Mouse (Mus musculus): ENCODE data around the gene Mettl26. TPM values are rescaled to one million over a fixed set of nuclear protein-coding genes. Genes with fewer than 3 reads are reported as not detected.

The Mettl26 gene
- 78.7 and 115 TPM in 2 replicates for polyA plus RNA-seq (2012; rRNA removed)

GRCm38 (mm10) chr17:25874721-25875170 is at the start of gene Mettl26:
Gene Mettl26 (plus strand): TSS chr17:25875074.
- WGBS = under 1% methylated on average over 25 of the region's 25 CpGs
- DNase-seq (ENCODE audit: low read depth, low spot score) = peak; percentile 80

- WGBS = 92% methylated on average over 6 of the region's 6 CpGs
- DNase-seq (ENCODE audit: low read depth, low spot score) = no peak
These were observed 49.6 kb upstream of the Mettl26 start for GRCm38 (mm10) chr17:25825311-25825710.

- no peak for DNase-seq (ENCODE audit: low read depth, low spot score)
These were observed 48.8 kb upstream of the Mettl26 start for GRCm38 (mm10) chr17:25825984-25826570.

GRCm38 (mm10) chr17:25827011-25827410 is 47.9 kb upstream of the Mettl26 start:
- DNase-seq (ENCODE audit: low read depth, low spot score) = no peak
- WGBS = 92% methylated on average over 13 of the region's 13 CpGs

More at GRCm38 (mm10) chr17:25825984-25826570, 48.8 kb upstream of the Mettl26 start:
- 94% methylated on average over 27 of the region's 27 CpGs for WGBS

- no peak for DNase-seq (ENCODE audit: low read depth, low spot score)
- 92% methylated on average over 22 of the region's 22 CpGs for WGBS
These were observed 47.2 kb upstream of the Mettl26 start for GRCm38 (mm10) chr17:25827546-25828222.

GRCm38 (mm10) chr17:25828223-25828594 is 46.7 kb upstream of the Mettl26 start:
- no peak for DNase-seq (ENCODE audit: low read depth, low spot score)
- WGBS = 79% methylated on average over 8 of the region's 8 CpGs

GRCm38 (mm10) chr17:25828712-25829557 is 45.9 kb upstream of the Mettl26 start, which contains the start of gene Jmjd8:
Gene Jmjd8 (plus strand): TSS chr17:25828867.
- under 1% methylated on average over 32 of the region's 32 CpGs for WGBS
- no peak for DNase-seq (ENCODE audit: low read depth, low spot score)

GRCm38 (mm10) chr17:25829558-25830017 is 45.3 kb upstream of the Mettl26 start:
- DNase-seq (ENCODE audit: low read depth, low spot score) = no peak

GRCm38 (mm10) chr17:25830200-25830753 is 44.6 kb upstream of the Mettl26 start:
- DNase-seq (ENCODE audit: low read depth, low spot score) = no peak
- WGBS = 71% methylated on average over 4 of the region's 4 CpGs

More at GRCm38 (mm10) chr17:25829558-25830017, 45.3 kb upstream of the Mettl26 start:
- WGBS = 27% methylated on average over 8 of the region's 8 CpGs

- WGBS = 81% methylated on average over 14 of the region's 14 CpGs
- no peak for DNase-seq (ENCODE audit: low read depth, low spot score)
These were observed 44.0 kb upstream of the Mettl26 start for GRCm38 (mm10) chr17:25830806-25831431.

- 24% methylated on average over 21 of the region's 21 CpGs for WGBS
- DNase-seq (ENCODE audit: low read depth, low spot score) = no peak
These were observed 43.2 kb upstream of the Mettl26 start for GRCm38 (mm10) chr17:25831451-25832281.

- under 1% methylated on average over 77 of the region's 77 CpGs for WGBS
- peak; percentile 94 for DNase-seq (ENCODE audit: low read depth, low spot score)
These were observed 42.2 kb upstream of the Mettl26 start for GRCm38 (mm10) chr17:25832436-25833290.

- WGBS = under 1% methylated on average over 24 of the region's 24 CpGs
- peak; percentile 85 for DNase-seq (ENCODE audit: low read depth, low spot score)
These were observed 41.6 kb upstream of the Mettl26 start, which contains the start of gene Stub1 for GRCm38 (mm10) chr17:25833291-25833663. Gene Stub1 (minus strand): TSS chr17:25833404.

GRCm38 (mm10) chr17:25833961-25834594 is 40.8 kb upstream of the Mettl26 start:
- 11% methylated on average over 6 of the region's 6 CpGs for WGBS
- DNase-seq (ENCODE audit: low read depth, low spot score) = no peak

GRCm38 (mm10) chr17:25834595-25835222 is 40.2 kb upstream of the Mettl26 start:
- WGBS = 52% methylated on average over 12 of the region's 12 CpGs
- no peak for DNase-seq (ENCODE audit: low read depth, low spot score)

- DNase-seq (ENCODE audit: low read depth, low spot score) = no peak
These were observed 39.6 kb upstream of the Mettl26 start for GRCm38 (mm10) chr17:25835301-25835700.

GRCm38 (mm10) chr17:25835816-25836215 is 39.1 kb upstream of the Mettl26 start:
- 91% methylated on average over 16 of the region's 16 CpGs for WGBS
- no peak for DNase-seq (ENCODE audit: low read depth, low spot score)

More at GRCm38 (mm10) chr17:25835301-25835700, 39.6 kb upstream of the Mettl26 start:
- WGBS = 93% methylated on average over 7 of the region's 7 CpGs

Data from large intestine, adult 2 months (tissue).